Mouse (Mus musculus) erythroid progenitor cell, adult 5-6 weeks (primary cell): ENCODE measurements around the gene Nat8f6. TPM values are rescaled to one million over a fixed set of nuclear protein-coding genes. Genes with fewer than 3 reads are reported as not detected.

Source experiments
- total RNA-seq, 2 experiments: library from RNA; stranded (forward) in 1 of 2; stranded (reverse) in 1 of 2; fragments of 150-400 nt in 1 of 2; fragments of 186-747, 209-891 nt in 1 of 2; gene quantifications; 2 replicates each; pipeline versions ENCODE4 v1.2.3 to v1.2.4; 2015 to 2017; ENCODE audit warnings: low replicate concordance in 2 of 2

The Nat8f6 gene
- total RNA-seq, 2 experiments from 2014 or later: not detected

Other genes starting within 250 kb of the Nat8f6 start
- gene Alms1, start 233.4 kb downstream of the Nat8f6 start, total RNA-seq (2015; ENCODE audit: low replicate concordance): 50.7 and 50.8 TPM in 2 replicates
- gene Alms1, start 233.4 kb downstream of the Nat8f6 start, total RNA-seq (2017; ENCODE audit: low replicate concordance): 66.1 and 66.9 TPM in 2 replicates
- not detected in 2 replicates for gene Nat8f7, start 107.7 kb downstream of the Nat8f6 start, total RNA-seq (2015; ENCODE audit: low replicate concordance)
- gene Nat8f7, start 107.7 kb downstream of the Nat8f6 start, total RNA-seq (2017; ENCODE audit: low replicate concordance): not detected in 2 replicates
- gene Nat8f3, start 55.2 kb downstream of the Nat8f6 start, total RNA-seq (2015; ENCODE audit: low replicate concordance): not detected in 2 replicates
- gene Nat8f3, start 55.2 kb downstream of the Nat8f6 start, total RNA-seq (2017; ENCODE audit: low replicate concordance): not detected in 2 replicates
- gene Nat8f5, start within 50 bp of the Nat8f6 start, total RNA-seq (2015; ENCODE audit: low replicate concordance): not detected in 2 replicates
- not detected in 2 replicates for gene Nat8f5, start within 50 bp of the Nat8f6 start, total RNA-seq (2017; ENCODE audit: low replicate concordance)
- gene Nat8, start 11.1 kb upstream of the Nat8f6 start, total RNA-seq (2015; ENCODE audit: low replicate concordance): not detected in 2 replicates
- gene Nat8, start 11.1 kb upstream of the Nat8f6 start, total RNA-seq (2017; ENCODE audit: low replicate concordance): not detected in 2 replicates
- gene Nat8f2, start 48.2 kb upstream of the Nat8f6 start, total RNA-seq (2015; ENCODE audit: low replicate concordance): not detected in 2 replicates
- not detected in 2 replicates for gene Nat8f2, start 48.2 kb upstream of the Nat8f6 start, total RNA-seq (2017; ENCODE audit: low replicate concordance)
- gene Nat8f4, start 83.9 kb upstream of the Nat8f6 start, total RNA-seq (2015; ENCODE audit: low replicate concordance): 0.42 TPM in 1 of 2 replicates, not detected in the other
- 0.39 and 1.6 TPM in 2 replicates for gene Nat8f4, start 83.9 kb upstream of the Nat8f6 start, total RNA-seq (2017; ENCODE audit: low replicate concordance)
- 10.8 and 10.9 TPM in 2 replicates for gene Tprkb, start 90.9 kb upstream of the Nat8f6 start, total RNA-seq (2015; ENCODE audit: low replicate concordance)
- gene Tprkb, start 90.9 kb upstream of the Nat8f6 start, total RNA-seq (2017; ENCODE audit: low replicate concordance): 18.4 and 22.8 TPM in 2 replicates
- 5.0 and 15.5 TPM in 2 replicates for gene Nat8f1, start 94.7 kb upstream of the Nat8f6 start, total RNA-seq (2015; ENCODE audit: low replicate concordance)
- gene Nat8f1, start 94.7 kb upstream of the Nat8f6 start, total RNA-seq (2017; ENCODE audit: low replicate concordance): 1.5 TPM in 1 of 2 replicates, not detected in the other
- gene Dusp11, start 140.7 kb upstream of the Nat8f6 start, total RNA-seq (2015; ENCODE audit: low replicate concordance): 100 and 107 TPM in 2 replicates
- 35.4 and 47.7 TPM in 2 replicates for gene Dusp11, start 140.7 kb upstream of the Nat8f6 start, total RNA-seq (2017; ENCODE audit: low replicate concordance)
- not detected in 2 replicates for gene Figla, start 195.2 kb upstream of the Nat8f6 start, total RNA-seq (2015; ENCODE audit: low replicate concordance)
- gene Figla, start 195.2 kb upstream of the Nat8f6 start, total RNA-seq (2017; ENCODE audit: low replicate concordance): not detected in 2 replicates
- 138 and 175 TPM in 2 replicates for gene Add2, start 207.7 kb upstream of the Nat8f6 start, total RNA-seq (2015; ENCODE audit: low replicate concordance)
- gene Add2, start 207.7 kb upstream of the Nat8f6 start, total RNA-seq (2017; ENCODE audit: low replicate concordance): 251 and 282 TPM in 2 replicates